Mouse (Mus musculus) forebrain, embryonic 14.5 days (tissue): Measurements from ENCODE around the gene Ak5. TPM values are rescaled to one million over a fixed set of nuclear protein-coding genes. Genes with fewer than 3 reads are reported as not detected.
A peak's percentile ranks its signal among the peaks of the same experiment; 100 is the strongest.

Experiments
- ATAC-seq: fragments of 200-750 bp; cut with Nextera tagmentation; 2 replicates; pipeline ENCODE4 v1.8.0; 2017; ENCODE audit warnings: mild to moderate bottlenecking, moderate library complexity
- DNase-seq: peaks from one replicate; pipeline ENCODE4 v3.0.0-alpha.2; 2015; ENCODE audit warnings: low spot score
- H3K27ac ChIP-seq: fragments of 300-500 bp; sonication (generic); 2 replicates; pipeline ENCODE4 v1.5.1; 2014; ENCODE audit warnings: low read depth, mild to moderate bottlenecking, control low read depth, low read length, moderate library complexity
- H3K27me3 ChIP-seq: fragments of 300-500 bp; sonication (generic); replicated peaks from 2 replicates; pipeline ENCODE4 v1.6.1; 2014; ENCODE audit warnings: low read length, control low read depth, mixed read lengths; ENCODE audit not compliant: control insufficient read depth, insufficient read depth
- H3K36me3 ChIP-seq: fragments of 300-500 bp; sonication (generic); 2 replicates; pipeline ENCODE4 v1.6.1; 2014; ENCODE audit warnings: low read length, control low read depth; ENCODE audit not compliant: control insufficient read depth, insufficient read depth
- H3K4me1 ChIP-seq: fragments of 300-500 bp; sonication (generic); 2 replicates; pipeline ENCODE4 v1.6.1; 2014; ENCODE audit warnings: antibody characterized with exemption, low read length, control low read depth; ENCODE audit not compliant: control insufficient read depth, insufficient read depth
- H3K4me2 ChIP-seq: fragments of 300-500 bp; sonication (generic); 2 replicates; pipeline ENCODE4 v1.6.1; 2014; ENCODE audit warnings: mild to moderate bottlenecking, control low read depth, low read length
- H3K4me3 ChIP-seq: fragments of 300-500 bp; sonication (generic); 2 replicates; pipeline ENCODE4 v1.5.1; 2014; ENCODE audit warnings: low read depth, low read length, control low read depth
- H3K9ac ChIP-seq: fragments of 300-500 bp; sonication (generic); 2 replicates; pipeline ENCODE4 v1.6.1; 2014; ENCODE audit warnings: mild to moderate bottlenecking, low read length, control low read depth, moderate library complexity
- H3K9me3 ChIP-seq: fragments of 300-500 bp; sonication (generic); replicated peaks from 2 replicates; pipeline ENCODE4 v1.6.1; 2016; ENCODE audit warnings: low read length, control low read depth, mixed read lengths; ENCODE audit not compliant: control insufficient read depth
- WGBS: fragments of 180-500 bp; shearing (Covaris S2); extraction: QIAGEN DNeasy Blood & Tissue Kit; methylation state at CpG from one replicate; pipeline ENCODE4 v1.1.7; 2014; 5-methylcytosine and 5-hydroxymethylcytosine counted together
- polyA plus RNA-seq: library from polyadenylated mRNA; unstranded; fragments of >200 nt; fragmentation: Nextera tagmentation; extraction: Ambion mirVana; gene quantifications from 2 replicates; pipeline ENCODE4 v1.2.1, GENCODE M21; 2014

The Ak5 gene
- polyA plus RNA-seq, 1 experiment from 2014 or later = 4.9 TPM

DNA sequence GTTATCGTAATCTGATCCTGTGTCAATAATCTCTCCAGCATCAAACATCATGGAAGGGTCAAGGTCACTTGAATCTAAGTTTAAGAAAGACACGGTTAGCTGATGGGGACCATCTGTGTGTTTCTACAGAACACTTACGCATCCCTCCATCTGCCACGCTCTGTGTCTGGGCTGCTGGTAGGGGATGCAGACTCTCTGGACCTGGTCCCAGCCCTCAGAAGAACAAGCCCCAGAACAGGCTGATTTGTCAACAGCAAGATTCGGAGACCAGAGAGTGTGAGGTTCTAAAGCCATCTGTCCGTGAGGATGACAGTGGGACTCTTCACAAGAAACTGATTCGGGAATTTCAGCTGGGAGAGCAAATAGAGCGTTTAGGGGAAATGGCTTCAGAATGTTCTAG is 141.4 kb downstream of the Ak5 start:
- Histone ChIP-seq H3K36me3 (no peaks in the 10 kb centered on the region), H3K9ac (no peak overlapping the region), H3K4me1 (no peaks in the 10 kb centered on the region), H3K9me3 (no peaks in the 10 kb centered on the region), H3K27ac (no peak overlapping the region), H3K4me2 (no peak overlapping the region), H3K4me3 (no peak overlapping the region), H3K27me3 (no peaks in the 10 kb centered on the region)
- ATAC-seq (no peak), DNase-seq (no peak)
- WGBS = 82% methylated on average over 8 of the region's 8 CpGs

DNA sequence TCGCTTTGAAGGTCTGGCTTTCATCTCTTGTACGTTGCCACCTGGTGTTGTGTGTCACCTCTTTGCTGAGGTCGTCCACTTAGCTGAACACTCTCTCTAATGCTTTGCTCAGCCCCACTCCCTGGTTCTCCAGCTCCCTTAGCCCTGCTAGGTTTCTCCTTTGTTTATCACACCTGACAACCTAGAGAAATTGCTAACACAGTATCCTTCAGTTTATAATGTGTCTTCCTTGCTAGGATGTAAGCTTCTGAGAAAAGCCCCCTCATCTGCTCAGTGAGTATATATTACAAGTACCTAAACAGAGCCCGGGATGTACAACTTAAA is 144.9 kb downstream of the Ak5 start:
- Histone ChIP-seq H3K27me3 (no peaks in the 10 kb centered on the region), H3K4me2 (no peak overlapping the region)
- 77% methylated on average over 4 of the region's 4 CpGs for WGBS

GRCm38 (mm10) chr3:152522634-152523314 is 145.4 kb downstream of the Ak5 start:
- ATAC-seq (no peak), DNase-seq (no peak)
- 85% methylated on average over 6 of the region's 6 CpGs for whole genome bisulfite sequencing
- Histone ChIP-seq H3K27me3 (no peaks in the 10 kb centered on the region), H3K9ac (no peak overlapping the region), H3K4me3 (no peak overlapping the region), H3K4me2 (no peak overlapping the region), H3K36me3 (no peaks in the 10 kb centered on the region), H3K4me1 (no peaks in the 10 kb centered on the region), H3K27ac (no peak overlapping the region), H3K9me3 (no peaks in the 10 kb centered on the region)

More for the DNA sequence above, 144.9 kb downstream of the Ak5 start:
- Histone ChIP-seq H3K27ac (no peak overlapping the region), H3K9me3 (no peaks in the 10 kb centered on the region), H3K9ac (no peak overlapping the region), H3K4me1 (no peaks in the 10 kb centered on the region), H3K4me3 (no peak overlapping the region), H3K36me3 (no peaks in the 10 kb centered on the region)
- ATAC-seq (no peak), DNase-seq (no peak)

DNA sequence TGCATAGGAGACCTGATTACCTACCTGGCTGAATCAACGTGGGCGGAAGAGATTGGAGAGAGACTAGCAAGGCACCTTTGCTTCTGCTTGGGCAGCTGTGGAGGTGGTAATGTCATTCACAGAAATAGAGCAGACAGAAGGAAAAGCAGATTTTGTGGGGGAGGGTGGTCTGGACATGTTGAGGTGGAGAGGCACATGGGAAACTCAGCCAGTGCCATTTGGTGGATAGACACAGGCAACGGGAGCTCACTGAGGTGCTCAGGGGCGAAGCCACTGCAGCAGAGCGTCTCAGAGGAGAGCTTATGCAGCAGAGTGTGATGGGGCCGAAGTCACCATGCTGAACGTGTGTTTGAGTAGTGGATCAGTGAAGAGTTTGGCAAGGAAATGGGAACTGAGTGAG is 147.1 kb downstream of the Ak5 start:
- H3K9ac ChIP-seq = no peak overlapping the region
- no peak overlapping the region for H3K4me2 ChIP-seq
- DNase-seq (no peak), ATAC-seq (no peak)
- no peaks in the 10 kb centered on the region for H3K9me3 ChIP-seq
- 0 out of 2 replicates have a peak, but pooled peaks cover 3% of the 10 kb centered on the region for H3K4me1 ChIP-seq
- no peak overlapping the region for H3K4me3 ChIP-seq
- no peaks in the 10 kb centered on the region for H3K27me3 ChIP-seq
- H3K36me3 ChIP-seq = no peaks in the 10 kb centered on the region
- WGBS = 85% methylated on average over 7 of the region's 7 CpGs
- no peak overlapping the region for H3K27ac ChIP-seq

DNA sequence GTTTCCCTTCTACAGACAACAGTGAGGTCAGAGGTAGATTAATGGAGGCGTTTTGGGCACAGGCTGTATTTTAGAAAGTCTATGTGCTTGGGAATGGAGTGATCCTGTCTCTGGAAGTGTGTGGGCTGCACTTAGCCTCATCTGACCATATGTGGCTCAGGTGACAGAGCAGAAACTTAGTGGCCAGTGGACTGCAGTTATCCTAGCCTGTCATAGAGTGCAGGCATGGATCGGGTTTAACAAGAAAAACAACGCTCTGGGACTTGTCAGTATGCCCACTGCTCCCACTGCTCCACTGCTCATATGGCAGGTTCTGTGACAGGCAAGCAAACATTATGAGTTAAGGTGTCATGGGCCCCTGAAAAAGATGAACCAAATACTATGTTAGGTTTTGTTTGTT is 148.1 kb downstream of the Ak5 start:
- 85% methylated on average over 3 of the region's 3 CpGs for WGBS
- no peak for ATAC-seq
- no peak overlapping the region for H3K27ac ChIP-seq

GRCm38 (mm10) chr3:152519556-152519955 is 148.6 kb downstream of the Ak5 start:
- H3K9ac ChIP-seq = no peak overlapping the region
- no peak overlapping the region for H3K4me3 ChIP-seq
- H3K4me2 ChIP-seq = no peak overlapping the region
- no peak overlapping the region for H3K27ac ChIP-seq
- DNase-seq (no peak), ATAC-seq (no peak)
- H3K27me3 ChIP-seq = no peaks in the 10 kb centered on the region
- H3K9me3 ChIP-seq = no peaks in the 10 kb centered on the region
- 93% methylated on average over 10 of the region's 10 CpGs for WGBS
- no peaks in the 10 kb centered on the region for H3K36me3 ChIP-seq
- H3K4me1 ChIP-seq = 0 out of 2 replicates have a peak, but pooled peaks cover 5% of the 10 kb centered on the region

More for the DNA sequence above, 148.1 kb downstream of the Ak5 start:
- Histone ChIP-seq H3K4me2 (no peak overlapping the region), H3K9ac (no peak overlapping the region), H3K4me1 (0 out of 2 replicates have a peak, but pooled peaks cover 5% of the 10 kb centered on the region), H3K4me3 (no peak overlapping the region), H3K9me3 (no peaks in the 10 kb centered on the region), H3K27me3 (no peaks in the 10 kb centered on the region), H3K36me3 (no peaks in the 10 kb centered on the region)
- no peak for DNase-seq

GRCm38 (mm10) chr3:152516569-152516968 is 151.6 kb downstream of the Ak5 start:
- peak overlapping the region; percentile 44 for H3K27ac ChIP-seq
- peak; percentile 59 for DNase-seq
- WGBS = 63% methylated on average over 3 of the region's 3 CpGs

DNA sequence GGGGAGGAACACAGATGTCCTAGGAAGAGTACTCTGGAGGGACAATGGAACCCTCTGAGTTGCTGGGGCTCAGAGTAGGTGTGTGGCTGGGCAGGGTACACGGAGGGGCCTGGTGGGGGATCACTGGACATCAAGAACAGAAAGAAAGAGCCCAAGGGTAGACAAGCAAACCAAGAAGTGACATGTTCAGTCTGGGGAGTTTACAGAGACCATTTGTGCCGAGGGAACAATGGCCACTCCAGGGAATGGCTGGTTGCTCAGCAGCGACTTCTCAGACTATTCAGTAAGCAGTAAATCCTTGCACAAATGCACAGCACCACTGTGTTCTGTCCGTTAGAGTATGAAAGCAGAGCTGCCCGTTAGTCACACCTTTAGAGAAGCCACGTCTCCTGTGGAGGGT is 152.2 kb downstream of the Ak5 start:
- no peak for DNase-seq

More at GRCm38 (mm10) chr3:152516569-152516968, 151.6 kb downstream of the Ak5 start:
- H3K36me3 ChIP-seq = no peaks in the 10 kb centered on the region
- H3K4me3 ChIP-seq = no peak overlapping the region
- no peak overlapping the region for H3K9ac ChIP-seq
- ATAC-seq = no peak; the same call in 1 of the 2 replicates
- H3K27me3 ChIP-seq = no peaks in the 10 kb centered on the region
- H3K4me2 ChIP-seq = no peak overlapping the region
- H3K4me1 ChIP-seq = 0 out of 2 replicates have a peak, but pooled peaks cover 5% of the 10 kb centered on the region
- H3K9me3 ChIP-seq = no peaks in the 10 kb centered on the region

GRCm38 (mm10) chr3:152512517-152512916 is 155.6 kb downstream of the Ak5 start:
- Histone ChIP-seq H3K36me3 (no peaks in the 10 kb centered on the region), H3K27ac (no peak overlapping the region), H3K4me1 (0 out of 2 replicates have a peak, but pooled peaks cover 5% of the 10 kb centered on the region), H3K9ac (no peak overlapping the region), H3K4me3 (no peak overlapping the region), H3K27me3 (no peaks in the 10 kb centered on the region), H3K4me2 (no peak overlapping the region), H3K9me3 (no peaks in the 10 kb centered on the region)
- ATAC-seq (no peak), DNase-seq (no peak)
- WGBS = 86% methylated on average over 2 of the region's 2 CpGs

More for the DNA sequence above, 152.2 kb downstream of the Ak5 start:
- Histone ChIP-seq H3K9ac (no peak overlapping the region), H3K4me2 (no peak overlapping the region), H3K27me3 (no peaks in the 10 kb centered on the region), H3K36me3 (no peaks in the 10 kb centered on the region), H3K9me3 (no peaks in the 10 kb centered on the region), H3K4me1 (0 out of 2 replicates have a peak, but pooled peaks cover 5% of the 10 kb centered on the region), H3K4me3 (no peak overlapping the region), H3K27ac (peak overlapping the region; percentile 44)
- 14% methylated on average over 6 of the region's 6 CpGs for WGBS
- 0 out of 2 replicates have a peak, but pooled peaks have one; percentile 12 for ATAC-seq
